Mouse (Mus musculus): Measurements from ENCODE around the gene Ano1. TPM values are rescaled to one million over a fixed set of nuclear protein-coding genes. Genes with fewer than 3 reads are reported as not detected.

The Ano1 gene
- polyA plus RNA-seq, 1 experiment from 2014 or later, result 26.0 TPM

Other genes with a start within 250 kb of the Ano1 start
- 37.5 and 43.2 TPM in 2 replicates for gene Ppfia1, start 198.2 kb downstream of the Ano1 start, polyA plus RNA-seq (2014; fragmentation: Nextera tagmentation; extraction: Ambion mirVana)
- gene Fadd, start 169.5 kb downstream of the Ano1 start, polyA plus RNA-seq (2014; fragmentation: Nextera tagmentation; extraction: Ambion mirVana), result 8.5 and 8.9 TPM in 2 replicates
- gene Fgf3, start 86.1 kb upstream of the Ano1 start, polyA plus RNA-seq (2014; fragmentation: Nextera tagmentation; extraction: Ambion mirVana), result 1.1 TPM in 2 replicates
- gene Fgf4, start 95.4 kb upstream of the Ano1 start, polyA plus RNA-seq (2014; fragmentation: Nextera tagmentation; extraction: Ambion mirVana), result not detected in 2 replicates
- 89.0 and 104 TPM in 2 replicates for gene Fgf15, start 144.6 kb upstream of the Ano1 start, polyA plus RNA-seq (2014; fragmentation: Nextera tagmentation; extraction: Ambion mirVana)
- 28.0 TPM in 2 replicates for gene LTO1, start 163.1 kb upstream of the Ano1 start, polyA plus RNA-seq (2014; fragmentation: Nextera tagmentation; extraction: Ambion mirVana)
- 285 and 288 TPM in 2 replicates for gene Ccnd1, start 188.0 kb upstream of the Ano1 start, polyA plus RNA-seq (2014; fragmentation: Nextera tagmentation; extraction: Ambion mirVana)